Mouse (Mus musculus): ENCODE data around the gene Syngr3. TPM values are rescaled to one million over a fixed set of nuclear protein-coding genes. Genes with fewer than 3 reads are reported as not detected.
A peak's percentile ranks its signal among the peaks of the same experiment; 100 is the strongest.

Syngr3 gene
- total and polyA plus RNA-seq, 2 experiments from 2014 or later, result 221 to 290 TPM

DNA sequence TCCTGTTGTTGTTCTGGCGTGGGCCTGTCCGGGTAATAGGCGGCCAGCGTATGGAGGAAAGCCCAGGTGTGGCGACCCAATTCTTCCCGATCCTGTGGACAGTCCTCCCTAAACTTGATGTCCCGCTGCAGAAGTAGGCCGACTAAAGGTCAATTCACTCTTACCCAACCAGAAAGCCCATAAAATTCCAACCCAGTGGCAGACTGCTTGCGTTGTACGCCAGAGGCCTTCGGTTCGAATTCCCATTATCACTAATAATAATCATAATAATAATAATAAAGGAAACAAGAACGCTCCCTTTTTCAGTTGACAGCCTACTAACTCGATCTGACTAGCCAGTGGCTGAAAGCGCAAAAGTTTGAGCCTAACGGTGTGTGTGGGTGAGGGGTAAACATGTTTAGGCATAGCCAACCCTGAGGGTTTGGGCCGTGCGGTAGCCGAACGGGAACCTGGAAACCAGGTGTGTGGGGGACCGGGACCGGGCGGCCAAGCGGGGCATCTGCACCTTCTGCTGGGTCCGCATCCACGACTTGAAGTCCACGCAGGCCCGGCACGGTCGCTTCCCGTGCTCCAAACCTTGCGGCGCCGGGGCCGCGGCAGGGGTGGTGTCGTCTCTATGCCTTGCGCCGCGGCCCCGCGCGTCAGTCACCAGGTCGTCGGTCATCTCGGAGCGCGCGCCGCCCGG lies 5.7 kb upstream of the Syngr3 start:
- DNase-seq, result no peak
- peaks cover 19% of the 10 kb centered on the region for H3K36me3 ChIP-seq (ENCODE audit: insufficient read depth)
- no peak for TF ChIP-seq CTCF (IDR thresholded peaks at IDR 0.05; ENCODE audit: low read depth)
- peak overlapping the region; percentile 79 for H3K9ac ChIP-seq
- WGBS, result 7% methylated on average over 48 of the region's 51 CpGs
- no peak for ATAC-seq
- peaks cover 16% of the 10 kb centered on the region for H3K4me1 ChIP-seq (ENCODE audit: insufficient read depth)
- H3K27me3 ChIP-seq (ENCODE audit: insufficient read depth, low read length), result no peaks in the 10 kb centered on the region
- H3K4me2 ChIP-seq (ENCODE audit: low read depth), result peak overlapping the region; percentile 83
- H3K9me3 ChIP-seq (ENCODE audit: low read length), result no peaks in the 10 kb centered on the region
- H3K4me3 ChIP-seq (ENCODE audit: low read depth, low read length), result peak overlapping the region; percentile 76
- H3K27ac ChIP-seq (ENCODE audit: low read depth, low read length), result peak overlapping the region; percentile 90

DNA sequence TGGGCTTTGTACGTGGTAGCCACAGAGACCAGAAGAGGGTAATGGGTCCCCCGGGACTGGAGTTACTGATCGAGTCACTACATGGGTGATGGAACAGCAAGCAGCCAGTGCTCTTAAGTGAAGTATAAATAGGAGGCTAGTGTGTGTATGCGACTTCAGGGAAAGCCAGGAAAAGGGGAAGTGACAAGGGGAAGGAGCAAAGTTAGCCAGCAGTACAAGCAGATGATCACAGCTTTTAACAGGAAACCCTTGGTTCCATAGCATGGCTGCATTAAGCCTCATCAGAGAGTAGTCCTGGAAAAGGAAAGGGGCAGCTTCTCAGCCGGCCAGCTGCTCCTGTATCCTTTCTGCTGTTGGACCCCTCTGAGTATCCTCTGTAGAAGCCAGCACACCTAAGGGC lies 2.6 kb upstream of the Syngr3 start:
- no peak overlapping the region for H3K4me2 ChIP-seq (ENCODE audit: low read depth)
- H3K4me1 ChIP-seq (ENCODE audit: insufficient read depth), result peaks cover 29% of the 10 kb centered on the region
- ATAC-seq (no peak), DNase-seq (no peak)
- H3K9ac ChIP-seq, result no peak overlapping the region
- no peak overlapping the region for H3K4me3 ChIP-seq (ENCODE audit: low read depth, low read length)
- H3K27ac ChIP-seq (ENCODE audit: low read depth, low read length), result no peak overlapping the region
- 91% methylated on average over 5 of the region's 5 CpGs for WGBS
- TF ChIP-seq CTCF (IDR thresholded peaks at IDR 0.05; ENCODE audit: low read depth), result no peak
- H3K27me3 ChIP-seq (ENCODE audit: insufficient read depth, low read length), result no peaks in the 10 kb centered on the region
- peaks cover 7% of the 10 kb centered on the region; the same call in 1 of the 2 replicates for H3K36me3 ChIP-seq (ENCODE audit: insufficient read depth)
- no peaks in the 10 kb centered on the region for H3K9me3 ChIP-seq (ENCODE audit: low read length)

DNA sequence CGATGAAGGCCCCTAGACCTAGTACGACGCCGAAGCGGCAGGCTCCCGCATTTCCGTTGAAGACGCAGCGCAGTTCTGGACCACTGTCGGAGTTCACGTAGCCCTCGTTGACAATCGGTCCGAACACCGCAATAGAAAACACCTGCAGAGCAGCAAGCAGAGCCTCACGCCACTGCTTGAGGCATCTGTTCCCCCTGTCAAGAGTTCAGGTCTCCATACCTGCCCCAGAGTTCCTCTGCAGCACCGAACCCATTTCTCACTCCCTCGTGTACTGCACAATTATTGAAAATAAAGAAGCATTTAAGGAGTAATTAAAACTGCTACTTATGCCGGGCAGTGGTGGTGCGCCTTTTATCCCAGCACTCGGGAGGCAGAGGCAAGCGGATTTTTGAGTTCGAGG lies 2.2 kb downstream of the Syngr3 start:
- no peak for ATAC-seq
- Histone ChIP-seq H3K4me1 (ENCODE audit: insufficient read depth) (peaks cover 22% of the 10 kb centered on the region), H3K36me3 (ENCODE audit: insufficient read depth) (peaks cover 16% of the 10 kb centered on the region), H3K4me2 (ENCODE audit: low read depth) (peak overlapping the region; percentile 74), H3K9me3 (ENCODE audit: low read length) (no peaks in the 10 kb centered on the region), H3K9ac (peak overlapping the region; percentile 43), H3K4me3 (ENCODE audit: low read depth, low read length) (peak overlapping the region; percentile 28), H3K27me3 (ENCODE audit: insufficient read depth, low read length) (no peaks in the 10 kb centered on the region), H3K27ac (ENCODE audit: low read depth, low read length) (no peak overlapping the region)
- no peak for DNase-seq
- WGBS, result 16% methylated on average over 23 of the region's 23 CpGs
- TF ChIP-seq CTCF (IDR thresholded peaks at IDR 0.05; ENCODE audit: low read depth), result no peak

DNA sequence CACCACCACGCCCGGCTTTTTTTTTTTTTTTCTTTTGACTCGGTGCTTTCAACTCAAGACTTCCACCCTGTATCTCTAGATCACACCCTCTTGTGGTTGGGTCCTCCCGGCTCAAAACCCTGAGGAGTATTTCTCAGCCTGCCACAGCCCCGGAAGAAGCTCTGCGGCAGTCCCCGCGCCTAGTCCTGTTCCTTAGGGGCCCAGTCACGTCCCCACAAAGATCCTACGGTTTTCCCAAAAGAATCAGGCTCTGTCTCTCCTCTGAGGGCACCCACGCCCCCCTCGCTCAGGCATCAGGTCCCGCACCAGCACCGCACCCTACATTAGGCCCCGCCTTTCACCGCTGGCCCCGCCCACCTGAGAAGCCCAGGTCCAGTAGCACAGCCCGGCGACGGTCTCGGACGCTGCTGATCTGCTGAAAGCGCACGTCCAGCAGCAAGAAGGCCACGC lies 2.6 kb downstream of the Syngr3 start:
- 2% methylated on average over 25 of the region's 25 CpGs for WGBS
- Histone ChIP-seq H3K27me3 (ENCODE audit: insufficient read depth, low read length) (no peaks in the 10 kb centered on the region), H3K36me3 (ENCODE audit: insufficient read depth) (peaks cover 21% of the 10 kb centered on the region), H3K9ac (peak overlapping the region; percentile 43), H3K27ac (ENCODE audit: low read depth, low read length) (no peak overlapping the region), H3K9me3 (ENCODE audit: low read length) (no peaks in the 10 kb centered on the region), H3K4me1 (ENCODE audit: insufficient read depth) (peaks cover 22% of the 10 kb centered on the region), H3K4me2 (ENCODE audit: low read depth) (peak overlapping the region; percentile 74), H3K4me3 (ENCODE audit: low read depth, low read length) (peak overlapping the region; percentile 28)
- no peak for TF ChIP-seq CTCF (IDR thresholded peaks at IDR 0.05; ENCODE audit: low read depth)
- DNase-seq (no peak), ATAC-seq (no peak)

DNA sequence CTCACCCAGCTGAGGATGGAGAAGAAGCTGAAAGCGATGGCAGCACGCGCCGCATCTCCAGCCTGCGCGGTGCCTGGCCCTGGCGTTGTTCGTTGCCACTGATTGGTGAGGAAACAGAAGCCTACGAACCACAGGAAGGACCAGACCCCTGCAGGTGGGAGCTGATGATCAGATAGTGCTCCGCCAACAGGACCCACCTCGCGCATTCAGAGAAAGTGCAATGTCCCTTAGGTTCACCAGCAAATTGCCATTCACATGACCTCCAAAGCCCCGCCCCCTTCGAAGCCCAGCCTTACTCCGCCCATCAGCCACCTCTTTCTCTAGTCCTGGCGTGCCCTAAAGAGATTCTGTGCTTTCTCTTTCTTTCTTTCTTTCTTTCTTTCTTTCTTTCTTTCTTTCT lies 3.2 kb downstream of the Syngr3 start:
- 0 out of 2 replicates have a peak overlapping the region, but pooled peaks have one; percentile 10 for H3K9ac ChIP-seq
- H3K27me3 ChIP-seq (ENCODE audit: insufficient read depth, low read length), result no peaks in the 10 kb centered on the region
- peaks cover 26% of the 10 kb centered on the region for H3K36me3 ChIP-seq (ENCODE audit: insufficient read depth)
- no peak for TF ChIP-seq CTCF (IDR thresholded peaks at IDR 0.05; ENCODE audit: low read depth)
- ATAC-seq (no peak), DNase-seq (no peak)
- no peak overlapping the region for H3K27ac ChIP-seq (ENCODE audit: low read depth, low read length)
- no peaks in the 10 kb centered on the region for H3K9me3 ChIP-seq (ENCODE audit: low read length)
- WGBS, result 32% methylated on average over 16 of the region's 16 CpGs
- H3K4me1 ChIP-seq (ENCODE audit: insufficient read depth), result peaks cover 22% of the 10 kb centered on the region
- H3K4me2 ChIP-seq (ENCODE audit: low read depth), result peak overlapping the region; percentile 15; the same call in 1 of the 2 replicates
- H3K4me3 ChIP-seq (ENCODE audit: low read depth, low read length), result no peak overlapping the region

DNA sequence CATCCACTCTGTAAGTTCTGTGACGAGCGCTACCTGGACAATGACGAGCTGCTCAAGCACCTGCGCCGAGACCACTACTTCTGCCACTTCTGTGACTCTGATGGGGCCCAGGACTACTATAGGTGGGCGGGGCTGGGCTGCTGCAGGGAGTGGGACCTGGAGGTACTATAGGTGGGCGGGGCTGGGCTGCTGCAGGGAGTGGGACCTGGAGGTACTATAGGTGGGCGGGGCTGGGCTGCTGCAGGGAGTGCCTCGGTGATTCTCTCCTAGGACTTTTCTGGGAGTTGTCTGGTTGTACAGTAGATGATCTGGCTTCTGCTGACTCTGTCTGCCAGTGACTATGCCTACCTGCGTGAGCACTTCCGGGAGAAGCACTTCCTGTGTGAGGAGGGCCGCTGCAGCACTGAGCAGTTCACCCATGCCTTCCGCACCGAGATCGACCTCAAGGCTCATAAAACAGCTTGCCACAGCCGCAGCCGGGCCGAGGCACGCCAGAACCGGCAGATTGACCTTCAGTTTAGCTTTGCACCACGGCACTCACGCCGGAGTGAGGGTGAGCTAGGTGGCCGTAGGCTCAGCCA lies 12.2 kb downstream of the Syngr3 start:
- Histone ChIP-seq H3K27me3 (ENCODE audit: insufficient read depth, low read length) (no peaks in the 10 kb centered on the region), H3K4me1 (ENCODE audit: insufficient read depth) (no peaks in the 10 kb centered on the region), H3K4me2 (ENCODE audit: low read depth) (no peak overlapping the region), H3K27ac (ENCODE audit: low read depth, low read length) (no peak overlapping the region), H3K4me3 (ENCODE audit: low read depth, low read length) (no peak overlapping the region), H3K9me3 (ENCODE audit: low read length) (no peaks in the 10 kb centered on the region), H3K9ac (no peak overlapping the region), H3K36me3 (ENCODE audit: insufficient read depth) (peaks cover 59% of the 10 kb centered on the region)
- WGBS, result 96% methylated on average over 24 of the region's 24 CpGs
- no peak for TF ChIP-seq CTCF (IDR thresholded peaks at IDR 0.05; ENCODE audit: low read depth)
- DNase-seq (no peak), ATAC-seq (no peak)

DNA sequence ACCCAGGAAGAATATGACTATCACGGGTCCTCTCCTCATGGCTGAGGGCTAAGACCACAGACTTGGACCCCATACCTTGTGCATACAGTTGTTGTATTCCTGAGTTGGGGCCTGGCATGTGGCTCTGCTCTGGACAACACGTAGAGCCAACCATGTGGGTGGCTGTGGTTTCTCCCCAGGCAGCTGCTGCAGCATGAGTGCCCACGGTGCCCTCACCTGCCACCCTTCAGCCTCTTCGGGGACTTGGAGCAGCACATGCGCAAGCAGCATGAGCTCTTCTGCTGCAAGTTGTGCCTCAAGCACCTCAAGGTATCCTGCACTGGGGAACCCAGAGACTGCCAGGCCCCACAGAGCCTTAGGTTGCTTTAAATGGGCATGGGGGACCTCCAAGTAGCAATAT lies 12.9 kb downstream of the Syngr3 start:
- ATAC-seq, result no peak
- 93% methylated on average over 5 of the region's 5 CpGs for WGBS

More for the DNA sequence above, 12.9 kb downstream of the Syngr3 start:
- Histone ChIP-seq H3K27ac (ENCODE audit: low read depth, low read length) (no peak overlapping the region), H3K27me3 (ENCODE audit: insufficient read depth, low read length) (no peaks in the 10 kb centered on the region), H3K9ac (no peak overlapping the region), H3K4me2 (ENCODE audit: low read depth) (no peak overlapping the region), H3K4me3 (ENCODE audit: low read depth, low read length) (no peak overlapping the region), H3K4me1 (ENCODE audit: insufficient read depth) (no peaks in the 10 kb centered on the region), H3K9me3 (ENCODE audit: low read length) (no peaks in the 10 kb centered on the region), H3K36me3 (ENCODE audit: insufficient read depth) (peaks cover 52% of the 10 kb centered on the region)
- DNase-seq, result no peak
- TF ChIP-seq CTCF (IDR thresholded peaks at IDR 0.05; ENCODE audit: low read depth), result no peak

All from forebrain, postnatal 0 days (tissue).